Mouse (Mus musculus) hindbrain, embryonic 15.5 days (tissue): ENCODE data around the gene Fam222b. TPM values are rescaled to one million over a fixed set of nuclear protein-coding genes. Genes with fewer than 3 reads are reported as not detected.
A peak's percentile ranks its signal among the peaks of the same experiment; 100 is the strongest.

Experiments
- ATAC-seq: fragments of 200-750 bp; cut with Nextera tagmentation; 2 replicates; pipeline ENCODE4 v1.8.0; 2017; ENCODE audit warnings: low read depth, moderate number of reproducible peaks, moderate TSS enrichment; ENCODE audit not compliant: low FRiP score
- H3K27ac ChIP-seq: fragments of 300-500 bp; sonication (generic); replicated peaks from 2 replicates; pipeline ENCODE4 v1.5.1; 2015; ENCODE audit warnings: mild to moderate bottlenecking, inconsistent platforms
- H3K27me3 ChIP-seq: fragments of 300-500 bp; sonication (generic); 2 replicates; pipeline ENCODE4 v1.6.1; 2015; ENCODE audit warnings: control low read depth, inconsistent platforms
- H3K36me3 ChIP-seq: fragments of 300-500 bp; sonication (generic); 2 replicates; pipeline ENCODE4 v1.6.1; 2015; ENCODE audit warnings: control low read depth, inconsistent platforms
- H3K4me1 ChIP-seq: fragments of 300-500 bp; sonication (generic); replicated peaks from 2 replicates; pipeline ENCODE4 v1.6.1; 2015; ENCODE audit warnings: control low read depth, inconsistent platforms
- H3K4me2 ChIP-seq: fragments of 300-500 bp; sonication (generic); 2 replicates; pipeline ENCODE4 v1.6.1; 2015; ENCODE audit warnings: moderate library complexity, mild to moderate bottlenecking, inconsistent platforms
- H3K4me3 ChIP-seq: fragments of 300-500 bp; sonication (generic); 2 replicates; pipeline ENCODE4 v1.5.1; 2015; ENCODE audit warnings: mild to moderate bottlenecking, inconsistent platforms
- H3K9ac ChIP-seq: fragments of 300-500 bp; sonication (generic); 2 replicates; pipeline ENCODE4 v1.6.1; 2015; ENCODE audit warnings: inconsistent platforms
- H3K9me3 ChIP-seq: fragments of 300-500 bp; sonication (generic); 2 replicates; pipeline ENCODE4 v1.6.1; 2016; ENCODE audit warnings: control low read depth, inconsistent platforms
- WGBS: fragments of 180-500 bp; shearing (Covaris S2); methylation state at CpG from one replicate; pipeline ENCODE4 v1.1.7; 2015; 5-methylcytosine and 5-hydroxymethylcytosine counted together
- polyA plus RNA-seq: library from polyadenylated mRNA; unstranded; fragments of >200 nt; fragmentation: Nextera tagmentation; extraction: Ambion mirVana; gene quantifications from 2 replicates; pipeline ENCODE4 v1.2.1, GENCODE M21; 2015

The Fam222b gene
- polyA plus RNA-seq, 1 experiment from 2014 or later = 33.3 TPM

- ATAC-seq = no peak
- H3K9me3 ChIP-seq = no peaks in the 10 kb centered on the region
- peaks cover 11% of the 10 kb centered on the region for H3K4me1 ChIP-seq
- H3K27ac ChIP-seq = no peak overlapping the region
- H3K27me3 ChIP-seq = no peaks in the 10 kb centered on the region
- H3K36me3 ChIP-seq = no peaks in the 10 kb centered on the region
- no peak overlapping the region for H3K4me2 ChIP-seq
- H3K9ac ChIP-seq = no peak overlapping the region
- no peak overlapping the region for H3K4me3 ChIP-seq
- WGBS = 66% methylated on average over 19 of the region's 19 CpGs
Observed at GRCm38 (mm10) chr11:78168541-78169468, 74.3 kb downstream of the Fam222b start.

DNA sequence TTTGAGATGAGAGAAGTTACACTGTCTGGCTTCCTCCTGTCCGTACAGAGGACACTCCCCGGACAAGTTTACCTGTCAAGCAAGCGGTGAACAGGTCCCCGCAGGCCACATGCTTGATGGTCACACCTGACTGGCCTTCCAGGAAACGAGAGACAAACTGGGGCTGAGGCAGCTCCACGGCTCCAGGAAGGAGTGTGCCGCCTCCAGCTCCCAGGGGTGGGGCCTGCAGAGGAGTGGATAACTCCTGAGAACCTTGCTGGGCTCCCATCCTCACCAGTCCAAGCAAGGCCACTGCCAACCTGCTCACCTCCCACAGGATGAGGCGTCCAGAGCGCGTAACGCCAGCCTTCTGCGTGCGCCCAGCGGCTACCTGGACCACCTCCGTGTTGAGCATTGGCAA lies 75.8 kb downstream of the Fam222b start:
- Histone ChIP-seq H3K9me3 (no peaks in the 10 kb centered on the region), H3K9ac (no peak overlapping the region), H3K4me2 (no peak overlapping the region), H3K4me1 (peaks cover 9% of the 10 kb centered on the region), H3K27ac (no peak overlapping the region), H3K4me3 (no peak overlapping the region), H3K27me3 (no peaks in the 10 kb centered on the region), H3K36me3 (no peaks in the 10 kb centered on the region)
- ATAC-seq = no peak
- WGBS = 93% methylated on average over 15 of the region's 15 CpGs

DNA sequence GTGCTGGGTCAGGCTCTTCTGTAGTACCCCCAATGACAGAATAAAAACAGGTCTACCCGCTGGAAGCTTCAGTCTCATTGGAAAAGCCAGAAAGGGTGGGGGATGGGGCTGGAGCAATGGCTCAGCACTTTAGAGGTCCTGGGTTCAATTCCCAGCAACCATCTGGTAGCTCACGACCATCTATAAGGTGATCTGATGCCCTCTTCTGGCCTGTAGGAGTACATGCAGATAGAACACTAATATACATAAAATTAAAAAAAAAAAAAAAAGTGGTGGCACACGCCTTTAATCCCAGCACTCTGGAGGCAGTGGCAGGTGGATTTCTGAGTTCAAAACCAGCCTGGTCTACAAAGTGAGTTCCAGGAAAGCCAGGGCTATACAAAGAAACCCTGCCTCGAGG lies 76.9 kb downstream of the Fam222b start:
- no peak overlapping the region for H3K4me3 ChIP-seq
- H3K9ac ChIP-seq = no peak overlapping the region
- no peak for ATAC-seq
- H3K4me1 ChIP-seq = peaks cover 6% of the 10 kb centered on the region
- no peak overlapping the region for H3K27ac ChIP-seq
- no peaks in the 10 kb centered on the region for H3K36me3 ChIP-seq
- no peaks in the 10 kb centered on the region for H3K27me3 ChIP-seq
- H3K4me2 ChIP-seq = no peak overlapping the region
- H3K9me3 ChIP-seq = no peaks in the 10 kb centered on the region
- WGBS = 64% methylated on average over 4 of the region's 4 CpGs

DNA sequence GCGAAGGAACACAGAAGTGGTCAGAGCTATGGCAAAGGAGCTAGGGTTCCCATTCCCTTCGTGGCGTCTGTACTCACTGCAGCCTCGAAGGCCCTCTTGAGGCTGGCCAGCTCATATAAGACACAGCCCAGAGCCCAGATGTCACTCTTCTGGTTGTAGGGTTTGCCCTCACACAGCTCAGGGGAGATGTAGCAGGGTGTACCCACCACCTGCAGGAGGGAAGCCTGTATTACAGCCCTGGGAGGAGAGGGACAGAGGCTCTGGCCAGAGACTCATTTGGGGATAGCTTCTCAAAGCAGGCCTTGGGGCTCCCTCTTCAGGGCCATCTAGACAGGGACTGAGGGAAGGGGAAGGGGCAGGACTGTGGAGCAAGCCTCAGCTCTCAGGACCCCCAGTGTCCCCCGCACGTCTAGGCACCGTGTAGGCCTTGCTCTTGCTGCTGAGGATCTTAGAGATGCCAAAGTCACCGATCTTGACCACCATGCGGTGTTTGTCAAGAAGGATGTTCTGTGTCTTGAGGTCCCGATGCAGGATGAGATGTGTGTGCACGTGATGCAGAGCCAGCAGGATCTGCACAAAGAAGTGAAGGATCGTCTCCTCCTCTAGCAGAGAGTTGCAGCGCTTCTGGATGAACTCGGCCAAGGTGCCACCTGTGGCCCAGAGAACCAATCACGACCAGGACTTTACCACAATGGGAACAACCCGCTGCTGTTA lies 77.7 kb downstream of the Fam222b start:
- 82% methylated on average over 16 of the region's 16 CpGs for WGBS
- Histone ChIP-seq H3K4me1 (peaks cover 13% of the 10 kb centered on the region), H3K4me2 (no peak overlapping the region), H3K27me3 (no peaks in the 10 kb centered on the region), H3K4me3 (no peak overlapping the region), H3K9me3 (no peaks in the 10 kb centered on the region), H3K27ac (no peak overlapping the region), H3K9ac (no peak overlapping the region), H3K36me3 (no peaks in the 10 kb centered on the region)
- no peak for ATAC-seq

DNA sequence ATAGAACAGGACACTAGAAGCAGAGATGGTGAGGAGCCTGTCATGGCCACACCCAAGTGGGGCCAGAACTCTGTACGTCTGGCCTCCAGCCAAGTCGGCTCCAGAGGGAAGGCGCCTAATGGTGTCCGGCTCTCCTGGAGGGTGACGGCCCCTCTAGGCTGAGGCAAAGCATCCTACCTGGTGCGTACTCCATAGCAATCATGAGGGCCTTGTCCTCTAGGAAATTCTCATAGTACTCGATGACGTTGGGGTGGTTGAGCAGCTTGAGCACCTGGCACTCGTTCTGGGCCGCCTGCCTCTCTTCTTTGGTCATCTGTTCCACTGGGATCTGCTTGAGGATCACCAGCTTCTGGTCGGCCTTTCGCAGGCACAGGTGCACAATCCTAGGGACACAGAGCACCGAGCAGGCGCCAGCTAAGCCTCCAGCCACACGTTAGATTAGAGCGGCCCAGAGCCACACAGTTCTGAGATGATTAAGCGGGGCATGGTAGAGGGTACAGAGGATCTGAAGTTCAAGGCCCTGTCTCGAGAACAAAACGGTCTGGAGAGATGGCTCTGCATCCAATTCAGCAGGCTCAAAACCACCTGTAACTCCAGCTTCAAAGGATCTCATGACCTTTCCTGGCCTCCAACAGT lies 78.4 kb downstream of the Fam222b start:
- no peak overlapping the region for H3K27ac ChIP-seq
- peaks cover 20% of the 10 kb centered on the region for H3K4me1 ChIP-seq
- no peaks in the 10 kb centered on the region for H3K27me3 ChIP-seq
- no peak overlapping the region for H3K4me3 ChIP-seq
- no peak overlapping the region for H3K4me2 ChIP-seq
- H3K9ac ChIP-seq = no peak overlapping the region
- no peaks in the 10 kb centered on the region for H3K9me3 ChIP-seq
- WGBS = 92% methylated on average over 19 of the region's 19 CpGs
- no peak for ATAC-seq
- no peaks in the 10 kb centered on the region for H3K36me3 ChIP-seq

DNA sequence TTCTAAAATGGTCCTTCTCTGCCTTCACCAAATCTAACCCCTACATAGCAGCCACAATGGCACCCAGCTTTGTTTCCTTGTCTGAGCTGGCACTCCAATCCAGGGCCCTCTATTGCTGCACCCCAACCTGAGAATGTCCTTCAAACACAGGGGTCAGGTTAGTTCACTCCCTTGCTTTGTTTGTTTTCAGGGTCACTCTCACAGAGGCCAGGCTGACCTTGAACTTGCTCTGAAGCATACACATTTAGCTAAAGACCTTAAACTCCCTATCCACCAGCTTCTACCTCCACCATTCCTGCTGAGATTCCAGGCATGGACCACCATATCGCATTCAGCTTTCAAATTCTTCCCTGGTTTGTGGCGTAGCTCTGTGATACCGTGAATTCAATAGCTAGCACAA lies 80.0 kb downstream of the Fam222b start:
- Histone ChIP-seq H3K4me2 (no peak overlapping the region), H3K27me3 (no peaks in the 10 kb centered on the region), H3K36me3 (peaks cover 1% of the 10 kb centered on the region; the same call in 1 of the 2 replicates), H3K4me3 (no peak overlapping the region), H3K27ac (no peak overlapping the region), H3K9me3 (no peaks in the 10 kb centered on the region), H3K4me1 (peaks cover 36% of the 10 kb centered on the region), H3K9ac (0 out of 2 replicates have a peak overlapping the region, but pooled peaks have one; percentile 1)
- 90% methylated on average over 3 of the region's 3 CpGs for WGBS
- no peak for ATAC-seq

DNA sequence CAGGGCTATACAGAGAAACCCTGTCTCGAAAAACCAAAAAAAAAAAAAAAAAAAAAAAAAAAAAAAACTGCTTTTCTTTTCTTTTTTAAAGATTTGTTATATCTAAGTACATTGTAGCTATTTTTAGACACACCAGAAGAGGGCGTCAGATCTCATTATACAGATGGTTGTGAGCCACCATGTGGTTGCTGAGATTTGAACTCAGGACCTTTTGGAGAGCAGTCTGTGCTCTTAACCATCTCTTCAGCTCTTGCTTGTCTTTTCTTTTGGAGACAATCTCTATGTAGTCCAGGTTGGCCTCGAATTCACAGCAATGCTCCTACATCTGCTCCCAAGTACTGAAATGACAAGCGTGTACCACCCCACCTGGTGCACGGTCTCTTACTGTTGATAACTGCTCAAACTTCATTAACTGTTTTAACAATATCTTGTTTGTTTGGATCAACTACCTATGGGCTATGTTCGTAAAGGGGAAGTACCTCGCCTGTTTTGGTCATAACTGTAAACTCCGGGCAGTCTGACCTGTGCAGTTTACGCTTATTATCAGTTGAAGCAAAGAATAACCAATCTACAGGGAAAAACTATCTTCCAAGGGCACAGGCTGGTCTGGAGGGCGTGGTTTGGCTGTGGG lies 81.4 kb downstream of the Fam222b start:
- Histone ChIP-seq H3K27ac (peak overlapping the region; percentile 83), H3K36me3 (peaks cover 15% of the 10 kb centered on the region), H3K27me3 (no peaks in the 10 kb centered on the region), H3K4me1 (peaks cover 49% of the 10 kb centered on the region), H3K4me3 (peak overlapping the region; percentile 78), H3K9me3 (no peaks in the 10 kb centered on the region), H3K9ac (peak overlapping the region; percentile 57), H3K4me2 (peak overlapping the region; percentile 87)
- no peak for ATAC-seq
- WGBS = 6% methylated on average over 9 of the region's 10 CpGs

DNA sequence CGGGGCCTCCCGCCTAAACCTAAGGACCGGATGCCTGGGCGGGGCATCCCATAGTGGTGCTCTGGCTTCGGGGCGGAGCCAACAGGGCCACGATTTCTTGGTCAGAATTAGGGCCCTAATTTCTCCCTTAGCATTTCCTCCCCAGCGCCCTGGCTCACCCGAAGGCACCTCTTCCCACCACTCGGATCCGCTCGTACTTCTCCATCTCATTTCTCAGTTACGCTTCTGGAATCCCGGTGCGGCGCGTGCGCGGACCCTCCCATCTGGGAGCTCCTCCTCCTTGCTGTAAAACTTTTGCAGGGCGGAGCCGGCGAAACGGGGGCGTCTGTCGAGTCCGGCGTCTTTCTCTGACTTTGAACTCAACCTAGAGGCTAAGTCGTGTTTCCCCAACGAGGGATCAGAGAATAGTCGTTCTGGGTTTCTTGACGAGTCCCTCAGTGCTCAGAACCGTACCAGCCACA lies 82.0 kb downstream of the Fam222b start, which contains the start of the genes Nek8 and Tlcd1:
TSS of gene Nek8 (minus strand) at position 274 of the 461 bp plus-strand sequence.
TSS of gene Tlcd1 (plus strand) at position 310 of the 461 bp plus-strand sequence.
- H3K9me3 ChIP-seq = no peaks in the 10 kb centered on the region
- ATAC-seq = peak; percentile 71
- H3K27me3 ChIP-seq = no peaks in the 10 kb centered on the region
- peak within 1 kb of the TSS; percentile 78 for H3K4me3 ChIP-seq
- peak within 1 kb of the TSS; percentile 89 for H3K27ac ChIP-seq
- under 1% methylated on average over 32 of the region's 32 CpGs for WGBS
- H3K4me2 ChIP-seq = peak within 1 kb of the TSS; percentile 87
- peaks cover 20% of the 10 kb centered on the region for H3K36me3 ChIP-seq
- H3K4me1 ChIP-seq = peaks cover 53% of the 10 kb centered on the region
- H3K9ac ChIP-seq = peak within 1 kb of the TSS; percentile 57

- WGBS = 1% methylated on average over 23 of the region's 23 CpGs
- peaks cover 58% of the 10 kb centered on the region for H3K4me1 ChIP-seq
- H3K36me3 ChIP-seq = peaks cover 25% of the 10 kb centered on the region
- peak overlapping the region; percentile 78 for H3K4me3 ChIP-seq
- H3K4me2 ChIP-seq = peak overlapping the region; percentile 87
- no peaks in the 10 kb centered on the region for H3K9me3 ChIP-seq
- H3K9ac ChIP-seq = peak overlapping the region; percentile 57
- H3K27ac ChIP-seq = peak overlapping the region; percentile 83
- no peak for ATAC-seq
- H3K27me3 ChIP-seq = no peaks in the 10 kb centered on the region
Observed at GRCm38 (mm10) chr11:78176905-78177331, 82.5 kb downstream of the Fam222b start.

- Histone ChIP-seq H3K9me3 (no peaks in the 10 kb centered on the region), H3K27ac (peak overlapping the region; percentile 89), H3K4me1 (peaks cover 63% of the 10 kb centered on the region), H3K9ac (no peak overlapping the region), H3K4me2 (peak overlapping the region; percentile 87), H3K27me3 (no peaks in the 10 kb centered on the region), H3K4me3 (peak overlapping the region; percentile 78), H3K36me3 (peaks cover 28% of the 10 kb centered on the region)
- WGBS = under 1% methylated on average over 10 of the region's 10 CpGs
- peak; percentile 1; the same call in 1 of the 2 replicates for ATAC-seq
Observed at GRCm38 (mm10) chr11:78177437-78177836, 83.0 kb downstream of the Fam222b start.
